ENCODE assay signal across 7 mouse cellular contexts in the genomic region with DNA sequence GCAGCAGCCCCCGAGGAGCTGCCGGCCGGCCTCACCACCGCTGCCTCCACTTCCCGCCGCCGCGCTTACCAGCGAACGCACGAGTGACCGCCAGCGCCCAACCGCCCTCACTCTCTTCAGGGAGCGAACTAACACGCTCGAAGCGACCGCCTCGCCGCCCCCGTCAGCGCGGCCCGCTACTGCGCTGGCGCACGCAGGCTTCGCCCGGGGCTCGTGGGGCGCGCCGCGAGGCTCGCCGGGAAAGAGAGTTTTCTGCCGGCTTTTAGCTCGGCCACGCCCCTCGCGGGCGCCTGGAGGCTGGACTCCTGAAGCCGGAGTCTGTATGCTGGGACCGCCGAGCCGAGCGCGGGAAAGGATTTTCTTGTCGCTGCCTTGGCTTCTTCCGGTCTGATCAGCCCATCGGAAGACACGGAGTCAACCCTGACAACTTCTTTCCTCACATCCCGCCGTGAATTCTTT. TPM values are rescaled to one million over a fixed set of nuclear protein-coding genes. Genes with fewer than 3 reads are reported as not detected.
A peak's percentile ranks its signal among the peaks of the same experiment; 100 is the strongest.
DNase-seq lines count a peak whose midpoint lies in the region; ATAC-seq lines count a peak whose summit lies in the region.

A gene (minus strand): TSS at position 183 of the 459 bp plus-strand sequence.

- DNase-seq in adrenal gland, adult 8-10 months = peak; percentile 91
- DNase-seq in embryo, embryonic 9.5 days (ENCODE audit: extremely low spot score) = peak; percentile 93
- peak; percentile 86 to 94 for DNase-seq in gastrocnemius, postnatal 4 days (ENCODE audit: low spot score in 2 of 2)
- DNase-seq in left cerebral cortex, postnatal 36 days (ENCODE audit: low spot score in 2 of 2) = peak; percentile 93 to 96
- DNase-seq in midbrain, embryonic 11.5 days (ENCODE audit: low spot score, missing footprints) = peak; percentile 99
- DNase-seq in skeletal muscle tissue, adult 2 months (ENCODE audit: low read depth, low spot score) = peak; percentile 84

- peak within 1 kb of the TSS; percentile 60 for H3K4me2 ChIP-seq in intestine, embryonic 16.5 days (ENCODE audit: low read depth, low read length)
- H3K4me2 ChIP-seq in midbrain, embryonic 11.5 days = peak within 1 kb of the TSS; percentile 54

- ATAC-seq in intestine, embryonic 16.5 days = peak; percentile 98
- ATAC-seq in midbrain, embryonic 11.5 days (ENCODE audit: low FRiP score) = peak; percentile 97

- no peaks in the 10 kb centered on the region for H3K9me3 ChIP-seq in intestine, embryonic 16.5 days (ENCODE audit: control insufficient read depth, low read length)
- no peaks in the 10 kb centered on the region for H3K9me3 ChIP-seq in midbrain, embryonic 11.5 days (ENCODE audit: control insufficient read depth, low read length)

- H3K9ac ChIP-seq in intestine, embryonic 16.5 days (ENCODE audit: low read depth, low read length) = peak within 1 kb of the TSS; percentile 89
- H3K9ac ChIP-seq in midbrain, embryonic 11.5 days (ENCODE audit: low read length) = peak within 1 kb of the TSS; percentile 83

- H3K36me3 ChIP-seq in intestine, embryonic 16.5 days (ENCODE audit: control insufficient read depth, insufficient read depth, low read length) = 0 out of 2 replicates have a peak, but pooled peaks cover 4% of the 10 kb centered on the region
- no peaks in the 10 kb centered on the region; the same call in 1 of the 2 replicates for H3K36me3 ChIP-seq in midbrain, embryonic 11.5 days (ENCODE audit: control insufficient read depth, insufficient read depth, low read length)

- peak within 1 kb of the TSS; percentile 89 for H3K4me3 ChIP-seq in intestine, embryonic 16.5 days (ENCODE audit: low read length)
- peak within 1 kb of the TSS; percentile 83 for H3K4me3 ChIP-seq in midbrain, embryonic 11.5 days (ENCODE audit: low read depth, low read length)

- no peaks in the 10 kb centered on the region for H3K27me3 ChIP-seq in intestine, embryonic 16.5 days (replicated peaks; ENCODE audit: control insufficient read depth, insufficient read depth, low read length)
- H3K27me3 ChIP-seq in midbrain, embryonic 11.5 days (ENCODE audit: control insufficient read depth, insufficient read depth, low read length) = no peaks in the 10 kb centered on the region

- H3K27ac ChIP-seq in intestine, embryonic 16.5 days (ENCODE audit: low read length) = peak within 1 kb of the TSS; percentile 93
- peak within 1 kb of the TSS; percentile 88 for H3K27ac ChIP-seq in midbrain, embryonic 11.5 days (ENCODE audit: low read depth, low read length)

- under 1% methylated on average over 55 of the region's 55 CpGs for WGBS in intestine, embryonic 16.5 days
- WGBS in midbrain, embryonic 11.5 days = under 1% methylated on average over 53 of the region's 55 CpGs

- peaks cover 5% of the 10 kb centered on the region; the same call in 1 of the 2 replicates for H3K4me1 ChIP-seq in intestine, embryonic 16.5 days (ENCODE audit: control insufficient read depth, insufficient read depth, low read length)
- H3K4me1 ChIP-seq in midbrain, embryonic 11.5 days (ENCODE audit: control insufficient read depth, insufficient read depth, low read length) = peaks cover 9% of the 10 kb centered on the region; the same call in 1 of the 2 replicates

- intact Hi-C loops in left cerebral cortex, postnatal 36 days (cut with DNase I) = loop anchor here (1.0 to 5.0 kb wide), 2 partner anchors 17 to 45 kb away; a partner anchor contains a TSS

RNA-seq across cellular contexts. Expression of the gene that starts here (rescaled TPM):
- 10 to 100 TPM in 1 of 4 experiments, 1 to 10 TPM in 3; 8.2 to 12.6 (median 9.0) TPM for total RNA-seq in adrenal gland, adult 8-10 months (2022)
- total RNA-seq in gastrocnemius, postnatal 4 days (2021) = 1 to 10 TPM; 8.7 TPM
- polyA plus RNA-seq in intestine, embryonic 16.5 days (2015; fragmentation: Nextera tagmentation; extraction: Ambion mirVana) = 58.4 and 71.5 TPM in 2 replicates
- 1 to 10 TPM; 8.1 to 8.9 TPM for total RNA-seq in left cerebral cortex, postnatal 36 days (2021)
- 110 and 115 TPM in 2 replicates for polyA plus RNA-seq in midbrain, embryonic 11.5 days (2014; fragmentation: Nextera tagmentation; extraction: Ambion mirVana)

Comparison
In these comparisons a context has a peak if more than half of its experiments do, and no peak if none do; other contexts are left out.
1. Peak in every context shown above with its lines: DNase-seq, ATAC-seq, H3K4me3 ChIP-seq and H3K27ac ChIP-seq.